Mouse (Mus musculus) heart, embryonic 11.5 days (tissue): ENCODE results near the gene Pfdn2. TPM values are rescaled to one million over a fixed set of nuclear protein-coding genes. Genes with fewer than 3 reads are reported as not detected.
"Not testable (repeated sequence)": the region's sequence is repeated elsewhere in the genome, so short reads cannot be mapped to it uniquely, and the experiment has no call there.

ENCODE experiments used
- ATAC-seq: fragments of 200-750 bp; cut with Nextera tagmentation; replicated peaks from 2 replicates; pipeline ENCODE4 v1.8.0; 2017; ENCODE audit warnings: moderate library complexity; ENCODE audit not compliant: insufficient number of reproducible peaks, low FRiP score, low TSS enrichment
- H3K27ac ChIP-seq: fragments of 300-500 bp; sonication (generic); 2 replicates; pipeline ENCODE4 v1.5.1; 2014; ENCODE audit warnings: mild to moderate bottlenecking, low read depth, low read length
- H3K27me3 ChIP-seq: fragments of 300-500 bp; sonication (generic); 2 replicates; pipeline ENCODE4 v1.6.1; 2014; ENCODE audit warnings: mild to moderate bottlenecking, low read length, mixed read lengths; ENCODE audit not compliant: control insufficient read depth, insufficient read depth
- H3K36me3 ChIP-seq: fragments of 300-500 bp; sonication (generic); 2 replicates; pipeline ENCODE4 v1.6.1; 2014; ENCODE audit warnings: mild to moderate bottlenecking, low read length, moderate library complexity, mixed read lengths; ENCODE audit not compliant: control insufficient read depth, insufficient read depth
- H3K4me1 ChIP-seq: fragments of 300-500 bp; sonication (generic); 2 replicates; pipeline ENCODE4 v1.6.1; 2014; ENCODE audit warnings: low read length; ENCODE audit not compliant: control insufficient read depth, insufficient read depth
- H3K4me2 ChIP-seq: fragments of 300-500 bp; sonication (generic); 2 replicates; pipeline ENCODE4 v1.6.1; 2014; ENCODE audit warnings: mild to moderate bottlenecking, moderate library complexity
- H3K4me3 ChIP-seq: fragments of 300-500 bp; sonication (generic); 2 replicates; pipeline ENCODE4 v1.5.1; 2014; ENCODE audit warnings: low read depth, low read length
- H3K9ac ChIP-seq: fragments of 300-500 bp; sonication (generic); 2 replicates; pipeline ENCODE4 v1.6.1; 2014; ENCODE audit warnings: mild to moderate bottlenecking, low read depth, low read length, moderate library complexity
- H3K9me3 ChIP-seq: fragments of 300-500 bp; sonication (generic); replicated peaks from 2 replicates; pipeline ENCODE4 v1.6.1; 2016; ENCODE audit warnings: low read length; ENCODE audit not compliant: control insufficient read depth
- WGBS: fragments of 180-500 bp; shearing (Covaris S2); extraction: QIAGEN DNeasy Blood & Tissue Kit; methylation state at CpG from one replicate; pipeline ENCODE4 v1.1.7; 2014; ENCODE audit not compliant: insufficient replicate concordance; 5-methylcytosine and 5-hydroxymethylcytosine counted together
- polyA plus RNA-seq: library from polyadenylated mRNA; unstranded; fragments of >200 nt; fragmentation: Nextera tagmentation; extraction: Ambion mirVana; gene quantifications from 2 replicates; pipeline ENCODE4 v1.2.1, GENCODE M21; 2014

The Pfdn2 gene
- polyA plus RNA-seq, 1 experiment from 2014 or later, result 51.3 TPM

GRCm38 (mm10) chr1:171325571-171325970 lies 19.9 kb upstream of the Pfdn2 start:
- Histone ChIP-seq H3K4me2 (no peak overlapping the region), H3K4me3 (no peak overlapping the region), H3K27me3 (no peaks in the 10 kb centered on the region), H3K4me1 (peaks cover 7% of the 10 kb centered on the region; the same call in 1 of the 2 replicates), H3K9me3 (no peaks in the 10 kb centered on the region), H3K9ac (no peak overlapping the region), H3K27ac (no peak overlapping the region), H3K36me3 (peaks cover 3% of the 10 kb centered on the region; the same call in 1 of the 2 replicates)
- no peak for ATAC-seq
- WGBS, result 73% methylated on average over 2 of the region's 2 CpGs

GRCm38 (mm10) chr1:171326588-171326987 lies 18.9 kb upstream of the Pfdn2 start:
- peaks cover 15% of the 10 kb centered on the region for H3K4me1 ChIP-seq
- H3K27ac ChIP-seq, ATAC-seq, H3K36me3 ChIP-seq, H3K27me3 ChIP-seq, H3K4me3 ChIP-seq, H3K4me2 ChIP-seq, H3K9me3 ChIP-seq, H3K9ac ChIP-seq: not testable (repeated sequence)
- WGBS, result 79% methylated on average over 4 of the region's 4 CpGs

DNA sequence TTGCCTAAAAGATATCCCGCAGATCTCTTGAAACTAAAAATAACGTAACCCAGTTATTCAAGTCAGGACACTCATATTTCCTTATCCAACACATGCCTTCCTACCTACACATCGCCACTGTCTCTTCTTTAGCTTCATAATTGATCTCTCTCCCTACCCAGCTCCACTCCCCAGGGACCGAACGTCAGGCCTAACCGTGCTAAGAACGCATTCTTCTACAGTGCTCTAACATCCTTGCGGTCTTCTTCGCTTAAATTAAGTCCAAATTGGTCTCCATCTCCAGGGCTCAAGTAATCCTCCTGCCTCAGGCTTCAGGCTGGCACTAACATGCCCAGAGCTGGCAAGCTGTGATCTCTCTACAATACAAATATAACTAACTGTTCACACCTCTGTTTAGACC lies 17.2 kb upstream of the Pfdn2 start:
- 30% methylated on average over 9 of the region's 9 CpGs for WGBS
- Histone ChIP-seq H3K27me3 (no peaks in the 10 kb centered on the region), H3K9me3 (no peaks in the 10 kb centered on the region), H3K27ac (peak overlapping the region; percentile 97), H3K9ac (peak overlapping the region; percentile 85), H3K4me3 (peak overlapping the region; percentile 68), H3K4me2 (peak overlapping the region; percentile 97), H3K36me3 (peaks cover 3% of the 10 kb centered on the region; the same call in 1 of the 2 replicates), H3K4me1 (peaks cover 19% of the 10 kb centered on the region)
- ATAC-seq, result no peak

GRCm38 (mm10) chr1:171328839-171329432 lies 16.5 kb upstream of the Pfdn2 start, which contains the start of gene Dedd:
TSS of gene Dedd (plus strand) at chr1:171329145.
- peak within 1 kb of the TSS; percentile 97 for H3K4me2 ChIP-seq
- no peaks in the 10 kb centered on the region for H3K9me3 ChIP-seq
- WGBS, result under 1% methylated on average over 47 of the region's 48 CpGs
- H3K27me3 ChIP-seq, result no peaks in the 10 kb centered on the region
- H3K9ac ChIP-seq, result peak within 1 kb of the TSS; percentile 85
- ATAC-seq, result peak; percentile 84
- H3K27ac ChIP-seq, result peak within 1 kb of the TSS; percentile 97
- peaks cover 19% of the 10 kb centered on the region for H3K4me1 ChIP-seq
- H3K36me3 ChIP-seq, result peaks cover 3% of the 10 kb centered on the region; the same call in 1 of the 2 replicates
- H3K4me3 ChIP-seq, result peak within 1 kb of the TSS; percentile 68

DNA sequence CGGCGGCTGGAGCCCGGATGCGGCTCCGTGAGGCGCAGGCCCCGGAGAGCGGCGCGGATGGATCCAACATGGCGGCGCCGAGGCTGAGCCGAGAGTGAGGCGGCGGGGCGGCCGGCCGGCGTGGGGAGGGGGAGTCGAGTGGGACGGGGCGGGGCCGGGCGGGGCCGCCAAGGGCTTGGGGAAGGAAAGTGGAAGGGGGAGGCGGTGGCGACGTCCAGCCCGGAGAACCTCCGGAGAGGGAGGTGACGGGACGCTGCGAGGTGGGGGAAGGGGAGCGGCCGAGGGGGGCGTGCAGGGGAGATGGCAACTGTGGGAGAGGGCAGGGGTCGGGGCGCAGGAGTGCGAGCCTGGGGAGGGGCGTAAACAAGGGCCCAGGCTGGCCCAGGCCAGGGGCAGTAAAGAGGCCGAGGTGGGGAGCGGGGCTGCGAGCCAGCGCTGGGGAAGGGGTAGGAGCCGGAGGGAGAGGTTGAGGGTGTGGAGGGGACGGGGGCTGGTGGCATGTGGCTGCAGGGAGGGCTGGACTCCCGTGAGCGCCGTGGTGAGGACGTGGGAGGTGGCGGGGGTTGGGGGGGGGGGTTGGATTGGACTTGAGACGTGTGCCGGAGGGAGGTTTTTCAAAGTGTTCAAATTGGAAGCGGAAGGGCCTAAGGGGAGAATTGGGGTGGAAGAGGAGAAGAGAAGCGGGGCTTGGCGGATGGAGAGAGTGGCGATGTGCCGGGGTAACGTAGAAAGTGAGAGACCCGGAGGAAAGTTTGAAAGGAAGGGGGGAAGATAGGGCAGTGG lies 15.8 kb upstream of the Pfdn2 start:
- Histone ChIP-seq H3K27me3 (no peaks in the 10 kb centered on the region), H3K4me2 (peak overlapping the region; percentile 97), H3K9me3 (no peaks in the 10 kb centered on the region), H3K9ac (peak overlapping the region; percentile 85), H3K27ac (peak overlapping the region; percentile 97), H3K4me1 (peaks cover 19% of the 10 kb centered on the region), H3K36me3 (peaks cover 3% of the 10 kb centered on the region; the same call in 1 of the 2 replicates), H3K4me3 (peak overlapping the region; percentile 68)
- 1% methylated on average over 50 of the region's 61 CpGs for WGBS
- peak; percentile 86 for ATAC-seq

DNA sequence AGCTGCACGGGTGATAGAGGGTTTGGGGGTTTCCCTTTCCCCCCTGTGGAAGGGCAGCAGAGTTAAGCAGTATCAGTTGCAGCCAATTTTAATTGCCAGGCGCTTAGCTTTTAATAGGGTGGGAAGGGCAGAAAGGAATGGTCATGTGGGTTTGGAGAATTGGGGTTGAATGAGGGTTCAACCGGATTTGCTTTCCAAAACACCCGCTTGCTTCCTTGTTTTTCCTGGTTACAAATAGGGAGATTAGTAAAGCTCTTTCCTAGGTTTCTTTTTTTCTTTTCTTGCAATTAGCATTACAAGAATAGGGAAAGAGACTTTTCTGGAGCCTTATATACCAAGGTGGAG lies 15.3 kb upstream of the Pfdn2 start:
- peak overlapping the region; percentile 97 for H3K4me2 ChIP-seq
- 2% methylated on average over 4 of the region's 4 CpGs for WGBS
- H3K4me3 ChIP-seq, result peak overlapping the region; percentile 68
- H3K36me3 ChIP-seq, result no peaks in the 10 kb centered on the region
- H3K9me3 ChIP-seq, result no peaks in the 10 kb centered on the region
- no peak for ATAC-seq
- H3K27ac ChIP-seq, result peak overlapping the region; percentile 97
- H3K27me3 ChIP-seq, result no peaks in the 10 kb centered on the region
- peaks cover 19% of the 10 kb centered on the region for H3K4me1 ChIP-seq
- H3K9ac ChIP-seq, result peak overlapping the region; percentile 85

GRCm38 (mm10) chr1:171342262-171343207 lies 2.9 kb upstream of the Pfdn2 start:
- Histone ChIP-seq H3K4me1 (no peaks in the 10 kb centered on the region), H3K9ac (no peak overlapping the region), H3K27ac (no peak overlapping the region), H3K4me2 (no peak overlapping the region), H3K9me3 (peaks cover 2% of the 10 kb centered on the region; the same call in 1 of the 2 replicates), H3K4me3 (no peak overlapping the region), H3K36me3 (peaks cover 24% of the 10 kb centered on the region), H3K27me3 (no peaks in the 10 kb centered on the region)
- no peak for ATAC-seq
- 95% methylated on average over 16 of the region's 16 CpGs for WGBS
